Mouse (Mus musculus): ENCODE results near the gene Hba-x.

DNA sequence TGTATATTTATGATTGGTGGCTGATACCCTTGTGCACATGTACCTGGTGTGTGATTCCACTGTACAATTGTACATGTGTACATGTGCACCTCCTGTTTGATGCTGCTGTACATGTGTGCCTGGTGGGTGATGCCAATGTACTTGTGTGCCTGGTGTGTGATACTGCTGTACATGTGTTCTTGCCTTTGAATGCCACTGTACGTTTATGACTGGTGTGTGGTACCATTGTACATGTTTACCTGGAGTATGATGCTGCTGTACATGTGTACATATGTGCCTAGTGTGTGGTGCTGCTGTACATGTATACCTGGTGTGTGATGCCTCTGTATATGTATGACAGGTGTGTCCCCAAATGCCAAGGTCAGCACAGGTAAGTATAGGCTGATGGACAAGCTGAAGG is 25.3 kb downstream of the Hba-x start:
- TF ChIP-seq CTCF (IDR thresholded peaks at IDR 0.05; ENCODE audit: insufficient read depth, low read depth, low read length) (no peak), POLR2A (IDR thresholded peaks at IDR 0.05; ENCODE audit: insufficient read depth, low read depth, low read length) (no peak)
